Mouse (Mus musculus) C2C12 (cell line): ENCODE measurements around the gene Dennd2a.

Source experiments
- CEBPB ChIP-seq: IDR thresholded peaks from one replicate; pipeline ENCODE4 v1.6.1; 2011; ENCODE audit warnings: low read depth, mild to moderate bottlenecking, control low read depth, moderate library complexity
- CTCF ChIP-seq: IDR thresholded peaks from one replicate; pipeline ENCODE4 v1.5.1; 2011; ENCODE audit not compliant: control insufficient read depth, insufficient read depth, insufficient read length
- MAX ChIP-seq: IDR thresholded peaks from one replicate; pipeline ENCODE4 v1.6.1; 2011; ENCODE audit warnings: mild to moderate bottlenecking, control low read depth
- MYOD1 ChIP-seq: IDR thresholded peaks from one replicate; pipeline ENCODE4 v1.6.1; 2011; ENCODE audit warnings: low read depth; ENCODE audit not compliant: control insufficient read depth, insufficient read length
- MYOG ChIP-seq: IDR thresholded peaks from one replicate; pipeline ENCODE4 v1.6.1; 2011; ENCODE audit not compliant: control insufficient read depth, insufficient read length; ENCODE audit errors: extremely low read depth
- USF1 ChIP-seq: IDR thresholded peaks from one replicate; pipeline ENCODE4 v1.6.1; 2011; ENCODE audit warnings: low read depth, mild to moderate bottlenecking, control low read depth, moderate library complexity

DNA sequence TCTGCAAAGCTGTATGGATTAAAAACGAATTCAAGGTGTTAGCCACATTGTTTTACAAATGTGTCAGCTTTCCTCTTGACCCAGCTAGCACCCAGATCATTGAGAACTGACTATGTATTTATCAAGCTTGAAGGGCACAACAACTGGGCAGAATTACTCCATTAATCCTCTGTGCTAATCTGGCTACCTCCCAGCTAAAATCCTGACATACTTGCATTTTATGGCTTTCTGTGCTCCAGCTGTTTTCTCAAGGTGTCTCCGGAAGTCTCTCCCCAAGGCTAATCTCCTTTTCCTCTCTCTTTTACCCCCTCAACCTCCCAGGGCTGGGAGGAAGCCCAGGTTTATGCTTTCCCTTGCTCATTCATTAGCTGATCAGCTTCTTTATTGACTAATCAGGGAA is 103.1 kb downstream of the Dennd2a start:
- no peak for TF ChIP-seq CTCF
- no peak for TF ChIP-seq USF1
- no peak for TF ChIP-seq CEBPB
- TF ChIP-seq MYOD1, result no peak
- TF ChIP-seq MYOG, result no peak
- no peak for TF ChIP-seq MAX
